Mouse (Mus musculus): ENCODE data around the gene Nucb1. TPM values are rescaled to one million over a fixed set of nuclear protein-coding genes. Genes with fewer than 3 reads are reported as not detected.
"Not testable (repeated sequence)": the region's sequence is repeated elsewhere in the genome, so short reads cannot be mapped to it uniquely, and the experiment has no call there.

Gene Nucb1
- polyA plus RNA-seq, 1 experiment from 2014 or later = 106 TPM

GRCm38 (mm10) chr7:45523678-45524170, 13.5 kb upstream of the Nucb1 start:
- Histone ChIP-seq H3K9ac (replicated peaks) (no peak overlapping the region; the same call in 1 of the 2 replicates), H3K4me1 (peaks cover 14% of the 10 kb centered on the region), H3K4me2 (replicated peaks) (no peak overlapping the region), H3K27ac (replicated peaks) (no peak overlapping the region), H3K27me3 (no peaks in the 10 kb centered on the region), H3K4me3 (no peak overlapping the region), H3K36me3 (no peaks in the 10 kb centered on the region), H3K9me3 (no peaks in the 10 kb centered on the region)
- 86% methylated on average over 13 of the region's 13 CpGs for WGBS
- no peak for ATAC-seq (ENCODE audit: low FRiP score, low read depth)

DNA sequence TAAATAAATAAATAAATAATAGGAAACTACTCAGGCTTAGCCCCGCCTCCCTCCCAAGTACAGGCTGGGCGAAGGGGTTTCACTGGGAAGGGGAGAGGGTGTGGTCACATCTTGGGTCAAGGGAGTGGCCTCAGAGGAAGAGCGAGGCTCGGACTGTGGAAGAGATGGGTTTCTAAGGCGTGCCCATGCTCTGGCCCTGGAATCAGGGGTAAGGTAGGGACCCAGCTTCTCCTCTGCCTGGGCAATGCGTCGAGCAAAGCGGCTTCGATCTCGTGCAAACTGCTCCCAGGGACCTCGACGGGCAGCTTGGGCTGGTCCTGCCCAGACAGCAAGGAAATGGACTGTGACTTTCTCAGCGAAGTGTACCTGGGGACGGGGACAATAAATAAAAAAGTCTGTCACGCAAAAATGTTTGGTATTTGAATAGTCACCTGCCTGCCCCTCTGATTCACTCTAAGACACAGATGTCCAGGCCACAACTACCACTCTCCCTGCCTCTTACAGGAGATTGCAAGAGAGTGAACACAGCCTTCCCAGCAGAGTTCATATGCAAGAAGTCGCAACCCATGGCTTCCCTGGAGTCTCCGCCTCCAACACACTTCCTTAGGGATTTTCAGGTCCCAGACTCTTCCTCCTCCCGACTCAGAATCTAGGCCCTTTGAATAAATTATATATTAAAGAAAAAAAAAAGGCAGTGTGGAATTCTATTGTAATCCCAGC, 12.9 kb upstream of the Nucb1 start:
- H3K36me3 ChIP-seq = no peaks in the 10 kb centered on the region
- no peak overlapping the region for H3K27ac ChIP-seq (replicated peaks)
- H3K27me3 ChIP-seq = no peaks in the 10 kb centered on the region
- H3K9me3 ChIP-seq = no peaks in the 10 kb centered on the region
- H3K4me2 ChIP-seq (replicated peaks) = peak overlapping the region; percentile 16; the same call in 1 of the 2 replicates
- 74% methylated on average over 18 of the region's 18 CpGs for WGBS
- no peak for ATAC-seq (ENCODE audit: low FRiP score, low read depth)
- H3K9ac ChIP-seq (replicated peaks) = no peak overlapping the region
- no peak overlapping the region for H3K4me3 ChIP-seq
- peaks cover 14% of the 10 kb centered on the region for H3K4me1 ChIP-seq

GRCm38 (mm10) chr7:45522194-45522752, 12.1 kb upstream of the Nucb1 start:
- Histone ChIP-seq H3K9me3 (no peaks in the 10 kb centered on the region), H3K27ac (replicated peaks) (no peak overlapping the region), H3K36me3 (no peaks in the 10 kb centered on the region), H3K4me3 (peak overlapping the region; percentile 52), H3K4me1 (peaks cover 14% of the 10 kb centered on the region), H3K27me3 (no peaks in the 10 kb centered on the region), H3K4me2 (replicated peaks) (peak overlapping the region; percentile 49), H3K9ac (replicated peaks) (no peak overlapping the region)
- 54% methylated on average over 16 of the region's 16 CpGs for WGBS
- no peak; the same call in 1 of the 2 replicates for ATAC-seq (ENCODE audit: low FRiP score, low read depth)

DNA sequence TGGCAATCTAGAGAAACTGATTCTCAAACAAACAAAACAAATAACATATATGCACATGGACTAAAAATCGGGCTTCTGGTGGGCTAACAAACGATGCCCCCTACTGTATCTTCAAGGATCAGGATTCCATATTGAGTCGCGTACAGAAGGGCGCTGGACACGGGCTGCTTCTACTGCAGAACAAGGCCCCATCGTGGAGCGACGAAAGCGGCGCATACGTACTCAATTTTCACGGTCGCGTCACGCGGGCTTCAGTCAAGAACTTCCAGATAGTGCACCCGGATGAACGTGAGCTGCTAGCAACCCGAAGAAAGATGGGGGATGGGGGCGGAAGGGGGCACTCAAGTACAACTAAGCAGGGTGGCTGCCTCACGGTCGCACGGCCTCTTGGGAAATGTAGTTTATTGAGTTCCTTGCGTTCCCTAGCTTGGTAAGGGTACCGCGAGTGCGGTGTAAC, 11.6 kb upstream of the Nucb1 start:
- Histone ChIP-seq H3K36me3 (no peaks in the 10 kb centered on the region), H3K9me3 (no peaks in the 10 kb centered on the region), H3K4me1 (peaks cover 14% of the 10 kb centered on the region), H3K27me3 (no peaks in the 10 kb centered on the region), H3K27ac (replicated peaks) (peak overlapping the region; percentile 75), H3K9ac (replicated peaks) (peak overlapping the region; percentile 59), H3K4me3 (peak overlapping the region; percentile 52), H3K4me2 (replicated peaks) (peak overlapping the region; percentile 49)
- under 1% methylated on average over 28 of the region's 28 CpGs for whole genome bisulfite sequencing
- ATAC-seq (ENCODE audit: low FRiP score, low read depth) = peak; percentile 69

DNA sequence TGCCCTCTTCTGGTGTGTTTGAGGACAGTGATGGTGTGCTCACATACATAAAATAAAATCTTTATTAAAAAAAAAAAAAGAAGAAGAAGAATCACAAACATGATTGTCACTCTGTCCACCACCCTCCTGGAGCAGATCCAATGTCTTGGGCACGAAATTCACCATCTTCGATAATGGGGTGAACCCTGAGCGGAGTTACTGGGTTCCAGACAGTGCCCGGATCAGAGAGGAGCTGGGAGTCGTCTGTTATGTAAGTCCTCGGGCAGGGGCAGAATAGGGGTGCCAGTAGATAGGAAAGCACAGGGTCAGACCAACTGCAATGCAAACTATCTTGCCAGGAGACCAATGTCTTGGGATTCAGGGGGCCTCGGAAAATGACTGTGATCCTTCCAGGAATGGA, 10.4 kb upstream of the Nucb1 start:
- Histone ChIP-seq H3K4me3 (no peak overlapping the region), H3K4me2 (replicated peaks) (no peak overlapping the region), H3K9ac (replicated peaks) (no peak overlapping the region), H3K27ac (replicated peaks) (no peak overlapping the region), H3K27me3 (no peaks in the 10 kb centered on the region), H3K9me3 (no peaks in the 10 kb centered on the region), H3K36me3 (no peaks in the 10 kb centered on the region), H3K4me1 (peaks cover 14% of the 10 kb centered on the region)
- no peak for ATAC-seq (ENCODE audit: low FRiP score, low read depth)
- WGBS = 95% methylated on average over 7 of the region's 7 CpGs

DNA sequence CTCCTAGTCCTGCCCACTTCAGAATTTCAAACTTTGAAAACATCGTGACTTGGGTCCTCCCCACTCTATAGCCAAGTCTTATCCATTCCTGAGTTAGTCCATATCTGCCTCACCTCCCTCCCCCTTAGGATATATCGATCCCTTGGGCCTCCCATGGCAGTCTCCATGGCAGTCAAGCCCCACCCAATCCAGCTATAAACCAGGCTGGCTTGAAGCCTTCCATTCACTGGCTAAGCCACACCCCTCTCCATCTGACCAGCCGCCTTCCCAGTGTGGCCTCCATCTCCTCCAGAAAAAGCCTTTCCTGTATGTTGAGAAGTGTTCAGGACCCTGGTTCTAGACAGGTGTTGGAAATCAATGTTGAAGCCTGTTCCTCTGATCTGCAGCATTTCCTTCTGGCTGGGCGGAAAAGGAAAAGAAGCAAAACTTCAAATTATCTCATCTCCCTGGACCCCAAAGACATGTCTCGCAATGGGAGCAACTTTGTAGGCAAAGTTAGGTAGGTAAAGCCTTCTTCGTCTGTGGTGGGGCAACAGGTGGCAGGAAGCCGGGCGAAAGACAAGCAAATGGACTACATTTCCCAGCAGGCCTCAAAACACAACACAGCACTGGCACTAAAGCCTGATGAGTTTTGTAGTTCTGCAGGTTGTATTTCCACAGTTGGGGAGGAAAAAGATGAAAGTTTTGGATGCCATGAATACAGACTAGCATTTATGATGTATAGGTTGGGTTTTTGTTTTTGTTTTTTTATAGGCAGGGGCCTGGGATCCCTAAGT, 9.3 kb upstream of the Nucb1 start:
- no peaks in the 10 kb centered on the region for H3K9me3 ChIP-seq
- WGBS = 81% methylated on average over 8 of the region's 8 CpGs
- H3K4me3 ChIP-seq = no peak overlapping the region
- no peaks in the 10 kb centered on the region for H3K27me3 ChIP-seq
- H3K36me3 ChIP-seq = no peaks in the 10 kb centered on the region
- H3K27ac ChIP-seq (replicated peaks) = no peak overlapping the region
- H3K4me1 ChIP-seq = peaks cover 3% of the 10 kb centered on the region
- H3K9ac ChIP-seq (replicated peaks) = no peak overlapping the region
- ATAC-seq (ENCODE audit: low FRiP score, low read depth) = no peak
- no peak overlapping the region for H3K4me2 ChIP-seq (replicated peaks)

DNA sequence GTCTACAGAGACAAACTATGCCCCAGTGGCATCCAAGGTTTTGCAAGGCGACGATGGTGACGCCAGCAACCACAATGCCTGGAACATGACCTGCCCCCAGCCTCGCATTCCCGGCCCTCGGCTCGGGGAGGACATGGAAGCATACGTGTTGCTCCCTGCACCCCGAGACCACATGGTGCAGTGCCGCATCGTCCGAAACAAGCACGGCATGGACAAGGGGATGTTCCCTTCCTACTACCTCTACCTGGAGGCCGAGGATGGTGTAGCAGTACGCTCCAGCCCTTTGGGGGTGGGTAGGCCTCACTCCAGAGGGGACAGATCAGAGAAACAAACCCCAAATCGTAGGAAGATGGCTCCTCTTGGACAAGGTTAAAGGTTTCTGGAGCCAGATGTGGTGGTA, 8.4 kb upstream of the Nucb1 start:
- Histone ChIP-seq H3K36me3 (no peaks in the 10 kb centered on the region), H3K27ac (replicated peaks) (no peak overlapping the region), H3K9me3 (no peaks in the 10 kb centered on the region), H3K4me1 (peaks cover under 1% of the 10 kb centered on the region; the same call in 1 of the 2 replicates), H3K9ac (replicated peaks) (no peak overlapping the region), H3K4me2 (replicated peaks) (no peak overlapping the region), H3K27me3 (no peaks in the 10 kb centered on the region), H3K4me3 (no peak overlapping the region)
- WGBS = 93% methylated on average over 16 of the region's 16 CpGs
- no peak for ATAC-seq (ENCODE audit: low FRiP score, low read depth)

GRCm38 (mm10) chr7:45516846-45517245, 6.6 kb upstream of the Nucb1 start:
- H3K4me1 ChIP-seq; H3K9ac ChIP-seq (replicated peaks); H3K36me3 ChIP-seq; H3K27ac ChIP-seq (replicated peaks); H3K9me3 ChIP-seq; H3K4me2 ChIP-seq (replicated peaks); ATAC-seq (ENCODE audit: low FRiP score, low read depth); H3K4me3 ChIP-seq; H3K27me3 ChIP-seq: not testable (repeated sequence)
- WGBS = 76% methylated on average over 5 of the region's 5 CpGs

GRCm38 (mm10) chr7:45515436-45515835, 5.2 kb upstream of the Nucb1 start:
- no peak overlapping the region for H3K4me3 ChIP-seq
- H3K27me3 ChIP-seq = no peaks in the 10 kb centered on the region
- no peaks in the 10 kb centered on the region for H3K9me3 ChIP-seq
- no peaks in the 10 kb centered on the region for H3K36me3 ChIP-seq
- WGBS = 28% methylated on average over 16 of the region's 16 CpGs
- no peak overlapping the region for H3K27ac ChIP-seq (replicated peaks)
- H3K4me2 ChIP-seq (replicated peaks) = no peak overlapping the region
- 0 out of 2 replicates have a peak overlapping the region, but pooled peaks have one; percentile 28 for H3K9ac ChIP-seq (replicated peaks)
- H3K4me1 ChIP-seq = no peaks in the 10 kb centered on the region
- no peak for ATAC-seq (ENCODE audit: low FRiP score, low read depth)

DNA sequence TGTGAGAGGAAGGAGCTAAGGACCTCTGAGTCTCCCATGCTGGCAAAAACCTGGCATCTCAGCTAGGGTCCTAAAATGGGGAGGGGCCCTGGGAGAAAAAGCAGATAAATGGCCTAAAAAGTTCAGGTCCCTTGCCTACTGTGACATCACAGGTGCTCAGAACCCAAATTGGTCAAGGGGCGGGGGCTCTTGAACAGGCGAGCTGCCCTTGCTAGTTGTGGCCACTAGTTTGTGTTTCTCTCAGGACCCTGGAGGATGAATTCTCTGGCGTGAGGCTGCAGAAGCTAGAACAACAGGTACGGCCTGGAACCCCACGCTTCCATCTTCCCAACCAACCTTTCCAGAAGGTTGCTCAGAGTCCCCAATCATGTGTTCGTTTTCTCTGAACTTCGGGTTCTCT, 4.2 kb upstream of the Nucb1 start:
- H3K27me3 ChIP-seq = no peaks in the 10 kb centered on the region
- no peak for ATAC-seq (ENCODE audit: low FRiP score, low read depth)

DNA sequence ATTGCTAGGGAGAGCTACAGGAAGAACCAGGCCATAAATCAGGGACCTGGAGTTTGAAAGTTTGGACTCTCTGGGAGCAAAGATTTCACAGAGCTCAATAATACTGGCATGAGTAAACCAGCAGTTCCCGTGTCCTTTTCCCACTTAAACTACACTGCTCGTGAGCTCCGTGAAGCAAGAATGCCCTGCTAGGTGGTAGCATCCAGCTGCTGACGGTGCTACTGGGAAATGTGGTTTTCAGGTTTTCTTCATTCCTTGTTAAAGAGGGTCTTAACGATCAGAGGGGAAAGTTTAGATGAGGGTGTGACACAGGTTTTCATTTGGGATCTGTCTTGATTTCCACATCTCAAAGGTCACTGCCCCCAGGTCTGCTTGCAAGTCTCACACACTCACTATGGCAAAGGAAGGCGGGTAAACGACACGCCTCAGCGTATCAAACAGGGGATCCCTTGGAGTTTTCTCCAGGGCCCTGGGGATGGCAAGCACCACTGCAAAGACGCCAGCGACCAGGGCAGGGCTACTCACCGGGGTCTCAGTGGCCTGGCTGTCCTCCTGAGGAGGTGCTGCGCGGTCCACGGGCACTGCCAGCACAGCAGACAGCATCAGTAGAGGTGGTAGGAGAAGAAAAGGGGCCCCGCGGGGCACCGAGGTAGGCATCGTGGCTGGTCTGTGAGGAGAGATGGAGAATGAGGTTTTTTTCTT, 874 bp downstream of the Nucb1 start:
- Histone ChIP-seq H3K4me1 (peaks cover 14% of the 10 kb centered on the region), H3K9me3 (no peaks in the 10 kb centered on the region), H3K4me2 (replicated peaks) (peak overlapping the region; percentile 80), H3K36me3 (peaks cover 15% of the 10 kb centered on the region), H3K4me3 (peak overlapping the region; percentile 77), H3K27ac (replicated peaks) (peak overlapping the region; percentile 85; the same call in 1 of the 2 replicates), H3K27me3 (no peaks in the 10 kb centered on the region), H3K9ac (replicated peaks) (peak overlapping the region; percentile 87)
- 44% methylated on average over 19 of the region's 19 CpGs for WGBS
- ATAC-seq (ENCODE audit: low FRiP score, low read depth) = no peak

More for the DNA sequence above, 4.2 kb upstream of the Nucb1 start:
- no peak overlapping the region for H3K4me2 ChIP-seq (replicated peaks)
- no peak overlapping the region for H3K4me3 ChIP-seq
- H3K4me1 ChIP-seq = peaks cover 5% of the 10 kb centered on the region
- no peak overlapping the region for H3K27ac ChIP-seq (replicated peaks)
- 87% methylated on average over 7 of the region's 7 CpGs for WGBS
- no peaks in the 10 kb centered on the region for H3K9me3 ChIP-seq
- H3K36me3 ChIP-seq = no peaks in the 10 kb centered on the region
- no peak overlapping the region for H3K9ac ChIP-seq (replicated peaks)

Measured in midbrain, embryonic 12.5 days (tissue).